Mouse (Mus musculus): ENCODE measurements around the gene L3mbtl4. TPM values are rescaled to one million over a fixed set of nuclear protein-coding genes. Genes with fewer than 3 reads are reported as not detected.

The L3mbtl4 gene
- total and polyA plus RNA-seq, 3 experiments: not detected

GRCm38 (mm10) chr17:68312286-68312927 is 38.8 kb downstream of the L3mbtl4 start:
- no peak overlapping the region for H3K27ac ChIP-seq (ENCODE audit: insufficient read depth, low read depth)
- in situ Hi-C loops (cut with MboI; ENCODE audit: low pct_ligation_motif_present, low pct_unique_long_range_greater_than_20kb, low sequenced_read_pairs): no loop called here
- dilution Hi-C loops (cut with MboI; ENCODE audit: extremely low pct_ligation_motif_present, extremely low pct_unique_long_range_greater_than_20kb, low sequenced_read_pairs): no loop called here
- no peaks in the 10 kb centered on the region for H3K4me1 ChIP-seq (ENCODE audit: control insufficient read depth in 1 of 2, insufficient read depth in 2 of 2)
- no peak overlapping the region for H3K9ac ChIP-seq (ENCODE audit: insufficient read depth, low read depth)
- no peaks in the 10 kb centered on the region for H3K27me3 ChIP-seq (replicated peaks)
- no peak for TF ChIP-seq JUND (conservative IDR thresholded peaks at IDR 0.05; ENCODE audit: low read depth, low read length)
- no peak for TF ChIP-seq KAT2A (IDR thresholded peaks at IDR 0.05; ENCODE audit: insufficient replicate concordance, low read length)
- no peak for TF ChIP-seq PAX5 (IDR thresholded peaks at IDR 0.05; ENCODE audit: low read length)
- TF ChIP-seq CTCF (conservative IDR thresholded peaks at IDR 0.05 in 1 of 2, IDR thresholded peaks at IDR 0.05 in 1 of 2; ENCODE audit: low read depth in 2 of 2, low read length in 2 of 2): no peak
- no peak for TF ChIP-seq MAX (IDR thresholded peaks at IDR 0.05; ENCODE audit: low read length)
- TF ChIP-seq JUN (IDR thresholded peaks at IDR 0.05; ENCODE audit: insufficient read depth, low read depth, low read length): no peak
- no peak for TF ChIP-seq ZNF384 (IDR thresholded peaks at IDR 0.05; ENCODE audit: low read depth, low read length)
- no peak for TF ChIP-seq SIN3A (IDR thresholded peaks at IDR 0.05; ENCODE audit: low read length)
- no peak for TF ChIP-seq IRF4 (IDR thresholded peaks at IDR 0.05; ENCODE audit: low read depth, low read length)
- TF ChIP-seq SMC3 (IDR thresholded peaks at IDR 0.05; ENCODE audit: low read depth, low read length): no peak
- no peak for TF ChIP-seq NRF1 (IDR thresholded peaks at IDR 0.05; ENCODE audit: low read depth, low read length)
- TF ChIP-seq RCOR1 (conservative IDR thresholded peaks at IDR 0.05; ENCODE audit: low read depth, low read length): no peak
- no peak for TF ChIP-seq HCFC1 (IDR thresholded peaks at IDR 0.05; ENCODE audit: low read depth, low read length)
- no peak for TF ChIP-seq ZKSCAN1 (IDR thresholded peaks at IDR 0.05; ENCODE audit: borderline replicate concordance, low read depth, low read length)
- TF ChIP-seq MEF2A (IDR thresholded peaks at IDR 0.05; ENCODE audit: borderline replicate concordance, low read depth, low read length): no peak
- TF ChIP-seq RAD21 (IDR thresholded peaks at IDR 0.05; ENCODE audit: low read depth, low read length): no peak
- no peak for TF ChIP-seq GABPA (IDR thresholded peaks at IDR 0.05; ENCODE audit: insufficient replicate concordance, low read depth, low read length)
- TF ChIP-seq POLR2AphosphoS2 (IDR thresholded peaks at IDR 0.05; ENCODE audit: low read depth, low read length): no peak
- no peak for TF ChIP-seq USF1 (IDR thresholded peaks at IDR 0.05; ENCODE audit: low read depth, low read length)
- no peak for TF ChIP-seq ETS1 (conservative IDR thresholded peaks at IDR 0.05; ENCODE audit: low read depth, low read length)
- no peak for DNase-seq (ENCODE audit: extremely low read depth)
- H3K79me2 ChIP-seq (replicated peaks; ENCODE audit: control insufficient read depth, extremely low read depth, insufficient read depth, poor library complexity, severe bottlenecking): no peaks in the 10 kb centered on the region
- no peak overlapping the region for H3K4me3 ChIP-seq (replicated peaks in 1 of 3; ENCODE audit: low read depth in 2 of 3, low read length in 2 of 3, poor library complexity in 1 of 3)
- no peaks in the 10 kb centered on the region for H3K36me3 ChIP-seq (replicated peaks in 1 of 2; ENCODE audit: control insufficient read depth in 1 of 2, insufficient read depth in 1 of 2, low read length in 1 of 2)
- H3K4me2 ChIP-seq (ENCODE audit: insufficient read depth, low read depth, poor library complexity, severe bottlenecking): no peak overlapping the region
- H3K9me3 ChIP-seq (replicated peaks; ENCODE audit: low read length): peaks cover 68% of the 10 kb centered on the region

- no peaks in the 10 kb centered on the region for H3K79me2 ChIP-seq (replicated peaks; ENCODE audit: control insufficient read depth, extremely low read depth, insufficient read depth, poor library complexity, severe bottlenecking)
- no peak for DNase-seq (ENCODE audit: extremely low read depth)
- H3K27me3 ChIP-seq (replicated peaks): no peaks in the 10 kb centered on the region
- peaks cover 64% of the 10 kb centered on the region for H3K9me3 ChIP-seq (replicated peaks; ENCODE audit: low read length)
- H3K36me3 ChIP-seq (replicated peaks in 1 of 2; ENCODE audit: control insufficient read depth in 1 of 2, insufficient read depth in 1 of 2, low read length in 1 of 2): no peaks in the 10 kb centered on the region
- dilution Hi-C loops (cut with MboI; ENCODE audit: extremely low pct_ligation_motif_present, extremely low pct_unique_long_range_greater_than_20kb, low sequenced_read_pairs) (no loop called here), in situ Hi-C loops (cut with MboI; ENCODE audit: low pct_ligation_motif_present, low pct_unique_long_range_greater_than_20kb, low sequenced_read_pairs) (no loop called here)
- no peak overlapping the region for H3K4me3 ChIP-seq (replicated peaks in 1 of 3; ENCODE audit: low read depth in 2 of 3, low read length in 2 of 3, poor library complexity in 1 of 3)
- no peak overlapping the region for H3K9ac ChIP-seq (ENCODE audit: insufficient read depth, low read depth)
- H3K4me2 ChIP-seq (ENCODE audit: insufficient read depth, low read depth, poor library complexity, severe bottlenecking): no peak overlapping the region
- H3K4me1 ChIP-seq (ENCODE audit: control insufficient read depth in 1 of 2, insufficient read depth in 2 of 2): no peaks in the 10 kb centered on the region
- no peak for TF ChIP-seq JUN (IDR thresholded peaks at IDR 0.05; ENCODE audit: insufficient read depth, low read depth, low read length)
- no peak for TF ChIP-seq ZMIZ1 (IDR thresholded peaks at IDR 0.05; ENCODE audit: low read depth, low read length)
- no peak for TF ChIP-seq USF1 (IDR thresholded peaks at IDR 0.05; ENCODE audit: low read depth, low read length)
- no peak for TF ChIP-seq SMC3 (IDR thresholded peaks at IDR 0.05; ENCODE audit: low read depth, low read length)
- no peak for TF ChIP-seq BHLHE40 (IDR thresholded peaks at IDR 0.05; ENCODE audit: low read depth, low read length)
- TF ChIP-seq ZNF384 (IDR thresholded peaks at IDR 0.05; ENCODE audit: low read depth, low read length): no peak
- TF ChIP-seq ETS1 (conservative IDR thresholded peaks at IDR 0.05; ENCODE audit: low read depth, low read length): no peak
- TF ChIP-seq PAX5 (IDR thresholded peaks at IDR 0.05; ENCODE audit: low read length): no peak
- no peak for TF ChIP-seq EP300 (IDR thresholded peaks at IDR 0.05; ENCODE audit: low read length)
- TF ChIP-seq MAFK (IDR thresholded peaks at IDR 0.05; ENCODE audit: insufficient replicate concordance, low read length): no peak
- no peak for TF ChIP-seq E2F4 (IDR thresholded peaks at IDR 0.05; ENCODE audit: insufficient replicate concordance, low read depth, low read length)
- no peak for TF ChIP-seq IRF4 (IDR thresholded peaks at IDR 0.05; ENCODE audit: low read depth, low read length)
- TF ChIP-seq KAT2A (IDR thresholded peaks at IDR 0.05; ENCODE audit: insufficient replicate concordance, low read length): no peak
- no peak for TF ChIP-seq ELF1 (IDR thresholded peaks at IDR 0.05; ENCODE audit: low read depth, low read length)
- no peak for TF ChIP-seq NELFE (IDR thresholded peaks at IDR 0.05; ENCODE audit: low read depth, low read length)
- no peak for TF ChIP-seq RAD21 (IDR thresholded peaks at IDR 0.05; ENCODE audit: low read depth, low read length)
- no peak for TF ChIP-seq CTCF (conservative IDR thresholded peaks at IDR 0.05 in 1 of 2, IDR thresholded peaks at IDR 0.05 in 1 of 2; ENCODE audit: low read depth in 2 of 2, low read length in 2 of 2)
- no peak for TF ChIP-seq SIN3A (IDR thresholded peaks at IDR 0.05; ENCODE audit: low read length)
- H3K27ac ChIP-seq (ENCODE audit: insufficient read depth, low read depth): no peak overlapping the region
These were observed 47.3 kb downstream of the L3mbtl4 start for GRCm38 (mm10) chr17:68320940-68321339.
